Mouse (Mus musculus) liver, embryonic 11.5 days (tissue): ENCODE data around the gene Rtkn2. TPM values are rescaled to one million over a fixed set of nuclear protein-coding genes. Genes with fewer than 3 reads are reported as not detected.

ENCODE experiments used
- ATAC-seq: fragments of 200-750 bp; cut with Nextera tagmentation; replicated peaks from 2 replicates; pipeline ENCODE4 v1.8.0; 2017; ENCODE audit warnings: moderate number of reproducible peaks, mild to moderate bottlenecking, moderate TSS enrichment, moderate library complexity; ENCODE audit not compliant: low FRiP score
- DNase-seq: peaks from one replicate; pipeline ENCODE4 v3.0.0-alpha.2; 2017; ENCODE audit warnings: low spot score
- H3K27ac ChIP-seq: fragments of 300-500 bp; sonication (generic); 2 replicates; pipeline ENCODE4 v1.5.1; 2014; ENCODE audit warnings: mild to moderate bottlenecking, low read depth, low read length, control low read depth
- H3K27me3 ChIP-seq: fragments of 300-500 bp; sonication (generic); replicated peaks from 2 replicates; pipeline ENCODE4 v1.6.1; 2014; ENCODE audit warnings: low read length, mixed read lengths; ENCODE audit not compliant: control insufficient read depth, insufficient read depth
- H3K36me3 ChIP-seq: fragments of 300-500 bp; sonication (generic); 2 replicates; pipeline ENCODE4 v1.6.1; 2014; ENCODE audit warnings: mild to moderate bottlenecking, low read length, moderate library complexity, mixed read lengths; ENCODE audit not compliant: control insufficient read depth, insufficient read depth
- H3K4me1 ChIP-seq: fragments of 300-500 bp; sonication (generic); replicated peaks from 2 replicates; pipeline ENCODE4 v1.6.1; 2014; ENCODE audit warnings: low read length, mixed read lengths; ENCODE audit not compliant: control insufficient read depth, insufficient read depth
- H3K4me2 ChIP-seq: fragments of 300-500 bp; sonication (generic); 2 replicates; pipeline ENCODE4 v1.6.1; 2014; ENCODE audit warnings: mild to moderate bottlenecking, control low read depth, moderate library complexity
- H3K4me3 ChIP-seq: fragments of 300-500 bp; sonication (generic); 2 replicates; pipeline ENCODE4 v1.5.1; 2014; ENCODE audit warnings: low read depth, low read length, control low read depth
- H3K9ac ChIP-seq: fragments of 300-500 bp; sonication (generic); 2 replicates; pipeline ENCODE4 v1.6.1; 2014; ENCODE audit warnings: low read depth, low read length, control low read depth
- H3K9me3 ChIP-seq: fragments of 300-500 bp; sonication (generic); 2 replicates; pipeline ENCODE4 v1.6.1; 2016; ENCODE audit warnings: low read length, inconsistent platforms, mixed read lengths; ENCODE audit not compliant: control insufficient read depth
- WGBS: fragments of 180-500 bp; shearing (Covaris S2); extraction: QIAGEN DNeasy Blood & Tissue Kit; methylation state at CpG from one replicate; pipeline ENCODE4 v1.1.7; 2014; 5-methylcytosine and 5-hydroxymethylcytosine counted together
- polyA plus RNA-seq: library from polyadenylated mRNA; unstranded; fragments of >200 nt; fragmentation: Nextera tagmentation; extraction: Ambion mirVana; gene quantifications from 2 replicates; pipeline ENCODE4 v1.2.1, GENCODE M21; 2014

Gene Rtkn2
- polyA plus RNA-seq, 1 experiment from 2014 or later = 4.9 TPM

- H3K4me1 ChIP-seq = no peaks in the 10 kb centered on the region
- no peak overlapping the region for H3K9ac ChIP-seq
- H3K4me3 ChIP-seq = no peak overlapping the region
- no peaks in the 10 kb centered on the region for H3K27me3 ChIP-seq
- H3K4me2 ChIP-seq = no peak overlapping the region
- no peaks in the 10 kb centered on the region for H3K36me3 ChIP-seq
- H3K27ac ChIP-seq = no peak overlapping the region
- 77% methylated on average over 3 of the region's 3 CpGs for WGBS
- H3K9me3 ChIP-seq = no peaks in the 10 kb centered on the region
- DNase-seq (no peak), ATAC-seq (no peak)
Observed at GRCm38 (mm10) chr10:68057841-68058240, 78.5 kb downstream of the Rtkn2 start.

- H3K4me3 ChIP-seq = no peak overlapping the region
- H3K4me2 ChIP-seq = no peak overlapping the region
- no peaks in the 10 kb centered on the region for H3K27me3 ChIP-seq
- 96% methylated on average over 1 of the region's 1 CpGs for WGBS
- ATAC-seq = no peak
- DNase-seq = no peak
- H3K4me1 ChIP-seq = no peaks in the 10 kb centered on the region
- H3K36me3 ChIP-seq = no peaks in the 10 kb centered on the region
- H3K9ac ChIP-seq = no peak overlapping the region
- H3K9me3 ChIP-seq = no peaks in the 10 kb centered on the region
- no peak overlapping the region for H3K27ac ChIP-seq
Observed at GRCm38 (mm10) chr10:68058378-68058777, 79.0 kb downstream of the Rtkn2 start.

GRCm38 (mm10) chr10:68060590-68061248 lies 81.3 kb downstream of the Rtkn2 start:
- DNase-seq (no peak), ATAC-seq (no peak)
- no peak overlapping the region for H3K9ac ChIP-seq
- no peak overlapping the region for H3K4me2 ChIP-seq
- H3K36me3 ChIP-seq = no peaks in the 10 kb centered on the region
- H3K4me1 ChIP-seq = no peaks in the 10 kb centered on the region
- H3K27me3 ChIP-seq = no peaks in the 10 kb centered on the region
- H3K4me3 ChIP-seq = no peak overlapping the region
- 76% methylated on average over 16 of the region's 16 CpGs for WGBS
- no peak overlapping the region for H3K27ac ChIP-seq
- no peaks in the 10 kb centered on the region for H3K9me3 ChIP-seq

- no peak for DNase-seq
- no peaks in the 10 kb centered on the region for H3K27me3 ChIP-seq
- no peak overlapping the region for H3K27ac ChIP-seq
- no peaks in the 10 kb centered on the region for H3K4me1 ChIP-seq
- no peak for ATAC-seq
- H3K36me3 ChIP-seq = no peaks in the 10 kb centered on the region
- no peak overlapping the region for H3K4me2 ChIP-seq
- no peaks in the 10 kb centered on the region for H3K9me3 ChIP-seq
- no peak overlapping the region for H3K9ac ChIP-seq
- 80% methylated on average over 8 of the region's 8 CpGs for WGBS
- H3K4me3 ChIP-seq = no peak overlapping the region
Observed at GRCm38 (mm10) chr10:68061249-68061615, 81.9 kb downstream of the Rtkn2 start.

- DNase-seq (no peak), ATAC-seq (no peak)
- H3K36me3 ChIP-seq = no peaks in the 10 kb centered on the region
- H3K27ac ChIP-seq = no peak overlapping the region
- 66% methylated on average over 8 of the region's 8 CpGs for WGBS
- H3K4me2 ChIP-seq = no peak overlapping the region
- H3K9ac ChIP-seq = no peak overlapping the region
- H3K9me3 ChIP-seq = no peaks in the 10 kb centered on the region
- H3K27me3 ChIP-seq = no peaks in the 10 kb centered on the region
- H3K4me1 ChIP-seq = no peaks in the 10 kb centered on the region
- H3K4me3 ChIP-seq = no peak overlapping the region
Observed at GRCm38 (mm10) chr10:68063806-68064545, 84.6 kb downstream of the Rtkn2 start.

GRCm38 (mm10) chr10:68064571-68064970 lies 85.2 kb downstream of the Rtkn2 start:
- no peaks in the 10 kb centered on the region for H3K27me3 ChIP-seq
- H3K4me2 ChIP-seq = no peak overlapping the region
- no peak overlapping the region for H3K9ac ChIP-seq
- no peak overlapping the region for H3K27ac ChIP-seq
- H3K4me3 ChIP-seq = no peak overlapping the region
- DNase-seq = no peak
- no peaks in the 10 kb centered on the region for H3K36me3 ChIP-seq
- no peaks in the 10 kb centered on the region for H3K4me1 ChIP-seq
- 91% methylated on average over 10 of the region's 10 CpGs for WGBS
- H3K9me3 ChIP-seq = no peaks in the 10 kb centered on the region
- ATAC-seq = no peak

GRCm38 (mm10) chr10:68066173-68066572 lies 86.8 kb downstream of the Rtkn2 start:
- DNase-seq = no peak
- H3K27ac ChIP-seq = no peak overlapping the region
- 78% methylated on average over 5 of the region's 5 CpGs for WGBS
- H3K4me2 ChIP-seq = no peak overlapping the region
- H3K9me3 ChIP-seq = no peaks in the 10 kb centered on the region
- no peak overlapping the region for H3K9ac ChIP-seq
- no peak for ATAC-seq
- no peaks in the 10 kb centered on the region for H3K27me3 ChIP-seq
- H3K4me3 ChIP-seq = no peak overlapping the region
- no peaks in the 10 kb centered on the region for H3K36me3 ChIP-seq
- no peaks in the 10 kb centered on the region for H3K4me1 ChIP-seq

GRCm38 (mm10) chr10:68067961-68068360 lies 88.6 kb downstream of the Rtkn2 start:
- no peaks in the 10 kb centered on the region for H3K4me1 ChIP-seq
- ATAC-seq (no peak), DNase-seq (no peak)
- H3K27ac ChIP-seq = no peak overlapping the region
- 80% methylated on average over 5 of the region's 5 CpGs for WGBS
- H3K9me3 ChIP-seq = no peaks in the 10 kb centered on the region
- H3K9ac ChIP-seq = no peak overlapping the region
- H3K4me2 ChIP-seq = no peak overlapping the region
- H3K27me3 ChIP-seq = no peaks in the 10 kb centered on the region
- no peaks in the 10 kb centered on the region for H3K36me3 ChIP-seq
- no peak overlapping the region for H3K4me3 ChIP-seq

- 80% methylated on average over 8 of the region's 8 CpGs for WGBS
- Histone ChIP-seq H3K27me3 (no peaks in the 10 kb centered on the region), H3K9ac (no peak overlapping the region), H3K4me2 (no peak overlapping the region), H3K4me1 (no peaks in the 10 kb centered on the region), H3K36me3 (no peaks in the 10 kb centered on the region), H3K27ac (no peak overlapping the region), H3K9me3 (no peaks in the 10 kb centered on the region), H3K4me3 (no peak overlapping the region)
- no peak for DNase-seq
- ATAC-seq = no peak
Observed at GRCm38 (mm10) chr10:68068426-68068825, 89.1 kb downstream of the Rtkn2 start.
